Mouse (Mus musculus) embryonic facial prominence, embryonic 14.5 days (tissue): ENCODE measurements around the gene Ssna1. TPM values are rescaled to one million over a fixed set of nuclear protein-coding genes. Genes with fewer than 3 reads are reported as not detected.

Experiments
- ATAC-seq: fragments of 200-750 bp; cut with Nextera tagmentation; 2 replicates; pipeline ENCODE4 v1.8.0; 2017; ENCODE audit warnings: low read depth, moderate number of reproducible peaks, moderate TSS enrichment
- DNase-seq: peaks from one replicate; pipeline ENCODE4 v3.0.0-alpha.2; 2015; ENCODE audit warnings: low spot score
- H3K27ac ChIP-seq: fragments of 300-500 bp; sonication (generic); replicated peaks from 2 replicates; pipeline ENCODE4 v1.5.1; 2014; ENCODE audit warnings: low read depth, mild to moderate bottlenecking, low read length, moderate library complexity
- H3K27me3 ChIP-seq: fragments of 300-500 bp; sonication (generic); replicated peaks from 2 replicates; pipeline ENCODE4 v1.6.1; 2014; ENCODE audit warnings: low read length; ENCODE audit not compliant: control insufficient read depth, insufficient read depth
- H3K36me3 ChIP-seq: fragments of 300-500 bp; sonication (generic); 2 replicates; pipeline ENCODE4 v1.6.1; 2014; ENCODE audit warnings: low read length, mixed read lengths; ENCODE audit not compliant: control insufficient read depth, insufficient read depth
- H3K4me1 ChIP-seq: fragments of 300-500 bp; sonication (generic); 2 replicates; pipeline ENCODE4 v1.6.1; 2014; ENCODE audit warnings: antibody characterized with exemption, low read length; ENCODE audit not compliant: control insufficient read depth, insufficient read depth
- H3K4me2 ChIP-seq: fragments of 300-500 bp; sonication (generic); 2 replicates; pipeline ENCODE4 v1.6.1; 2014; ENCODE audit warnings: low read depth, mild to moderate bottlenecking, low read length, moderate library complexity, mixed read lengths
- H3K4me3 ChIP-seq: fragments of 300-500 bp; sonication (generic); 2 replicates; pipeline ENCODE4 v1.5.1; 2014; ENCODE audit warnings: low read depth, mild to moderate bottlenecking, low read length
- H3K9ac ChIP-seq: fragments of 300-500 bp; sonication (generic); 2 replicates; pipeline ENCODE4 v1.6.1; 2014; ENCODE audit warnings: low read depth, mild to moderate bottlenecking, low read length, moderate library complexity, mixed read lengths
- H3K9me3 ChIP-seq: fragments of 300-500 bp; sonication (generic); 2 replicates; pipeline ENCODE4 v1.6.1; 2016; ENCODE audit warnings: low read length; ENCODE audit not compliant: control insufficient read depth
- WGBS: fragments of 180-500 bp; shearing (Covaris S2); extraction: QIAGEN DNeasy Blood & Tissue Kit; methylation state at CpG from one replicate; pipeline ENCODE4 v1.1.7; 2014; 5-methylcytosine and 5-hydroxymethylcytosine counted together
- polyA plus RNA-seq: library from polyadenylated mRNA; unstranded; fragments of >200 nt; fragmentation: Nextera tagmentation; extraction: Ambion mirVana; gene quantifications from 2 replicates; pipeline ENCODE4 v1.2.1, GENCODE M21; 2014

The Ssna1 gene
- polyA plus RNA-seq, 1 experiment from 2014 or later: 240 TPM

DNA sequence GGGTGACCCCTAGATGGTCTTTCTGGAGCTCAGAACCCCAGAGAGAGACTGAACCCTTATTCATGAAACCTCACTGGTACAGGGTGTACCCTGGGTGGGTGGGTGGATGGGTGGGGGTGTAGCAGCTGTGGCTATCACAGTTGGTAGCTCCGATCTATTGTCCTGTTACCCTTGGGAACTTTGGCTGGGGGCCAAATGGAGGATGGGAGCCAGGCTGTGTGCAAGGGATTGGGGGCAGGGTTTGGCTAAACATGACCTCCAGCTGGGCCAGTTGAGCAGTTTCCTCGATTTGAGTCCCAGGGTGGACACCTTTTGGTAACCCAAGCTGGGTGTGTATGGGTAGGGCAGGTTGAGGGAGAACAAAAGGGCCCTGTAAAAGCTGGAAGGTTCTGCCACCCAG is 5.5 kb downstream of the Ssna1 start:
- H3K4me2 ChIP-seq: no peak overlapping the region
- peak overlapping the region; percentile 8; the same call in 1 of the 2 replicates for H3K9ac ChIP-seq
- WGBS: 56% methylated on average over 2 of the region's 2 CpGs
- no peak overlapping the region; the same call in 1 of the 2 replicates for H3K27ac ChIP-seq
- no peak overlapping the region for H3K4me3 ChIP-seq
- ATAC-seq (no peak), DNase-seq (no peak)
- H3K27me3 ChIP-seq: peaks cover 16% of the 10 kb centered on the region
- H3K36me3 ChIP-seq: peaks cover 26% of the 10 kb centered on the region
- H3K4me1 ChIP-seq: peaks cover 29% of the 10 kb centered on the region
- no peaks in the 10 kb centered on the region for H3K9me3 ChIP-seq

DNA sequence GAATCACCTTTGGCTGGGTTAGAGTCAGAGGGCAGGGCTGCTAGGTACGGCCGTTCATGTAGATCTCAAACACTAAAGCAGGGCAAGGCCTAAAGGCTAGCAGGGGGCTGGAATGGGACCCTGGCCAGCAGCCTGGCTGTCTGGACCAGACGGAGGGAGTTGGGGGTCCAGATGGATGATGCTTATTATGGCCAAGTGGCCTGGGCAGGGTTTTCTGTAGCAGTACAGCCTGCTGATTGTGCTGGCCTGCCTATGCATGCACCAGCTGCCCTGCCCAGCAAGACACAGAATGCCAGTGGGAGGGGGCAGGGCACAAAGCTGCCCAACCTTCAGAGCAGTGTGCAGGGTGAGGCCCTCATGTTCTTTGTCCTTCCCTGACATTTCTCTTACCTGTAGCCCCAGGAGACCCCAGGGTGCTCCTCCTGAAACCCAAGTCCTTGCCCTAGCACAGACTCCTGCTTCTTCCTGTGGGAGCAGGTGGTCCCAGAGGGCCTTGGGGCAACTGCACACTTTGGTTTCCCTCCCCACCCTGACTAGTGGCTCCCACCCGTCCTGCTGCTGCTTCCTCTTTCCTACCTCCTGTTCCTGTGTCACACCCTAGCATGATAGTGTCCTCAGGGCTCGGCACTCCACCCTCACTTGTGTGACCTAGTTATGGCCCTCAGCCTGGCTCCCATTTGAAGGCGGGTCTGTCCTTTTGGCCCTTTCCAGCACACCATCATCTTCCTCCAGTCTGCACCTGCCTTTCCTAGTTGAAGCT is 6.2 kb downstream of the Ssna1 start:
- Histone ChIP-seq H3K9me3 (no peaks in the 10 kb centered on the region), H3K9ac (peak overlapping the region; percentile 5; the same call in 1 of the 2 replicates), H3K4me2 (no peak overlapping the region; the same call in 1 of the 2 replicates), H3K27me3 (peaks cover 16% of the 10 kb centered on the region), H3K4me1 (peaks cover 24% of the 10 kb centered on the region), H3K27ac (no peak overlapping the region; the same call in 1 of the 2 replicates), H3K4me3 (no peak overlapping the region), H3K36me3 (peaks cover 26% of the 10 kb centered on the region)
- ATAC-seq (no peak), DNase-seq (no peak)
- 61% methylated on average over 6 of the region's 6 CpGs for WGBS

- Histone ChIP-seq H3K9me3 (no peaks in the 10 kb centered on the region), H3K4me1 (peaks cover 21% of the 10 kb centered on the region), H3K27ac (no peak overlapping the region), H3K36me3 (peaks cover 15% of the 10 kb centered on the region), H3K4me2 (0 out of 2 replicates have a peak overlapping the region, but pooled peaks have one; percentile 20), H3K9ac (no peak overlapping the region), H3K4me3 (no peak overlapping the region), H3K27me3 (peaks cover 16% of the 10 kb centered on the region)
- no peak for ATAC-seq
- DNase-seq: no peak
- 56% methylated on average over 3 of the region's 3 CpGs for WGBS
Measured at GRCm38 (mm10) chr2:25264851-25265250, 7.4 kb downstream of the Ssna1 start.

DNA sequence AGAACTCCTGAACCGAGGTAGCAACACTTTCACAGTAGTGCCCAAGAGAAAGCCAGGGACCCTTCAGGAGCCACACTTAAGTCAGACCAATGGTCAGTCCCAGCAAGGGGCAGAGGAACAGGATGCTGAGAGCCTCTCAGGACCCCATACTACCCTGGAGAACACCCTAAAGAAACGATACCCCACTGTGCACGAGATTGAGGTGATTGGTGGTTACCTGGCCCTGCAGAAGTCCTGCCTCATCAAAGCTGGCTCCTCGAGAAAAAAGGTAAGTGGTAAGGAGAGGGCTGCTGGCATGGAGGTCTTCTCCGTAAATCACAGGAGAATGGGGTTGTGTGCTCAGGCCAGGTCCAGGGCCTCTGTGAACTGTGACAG is 8.0 kb downstream of the Ssna1 start:
- DNase-seq: no peak
- no peak for ATAC-seq
- Histone ChIP-seq H3K9ac (0 out of 2 replicates have a peak overlapping the region, but pooled peaks have one; percentile 2), H3K4me1 (peaks cover 21% of the 10 kb centered on the region), H3K27me3 (peaks cover 16% of the 10 kb centered on the region), H3K4me2 (peak overlapping the region; percentile 98; the same call in 1 of the 2 replicates), H3K4me3 (no peak overlapping the region), H3K9me3 (no peaks in the 10 kb centered on the region), H3K36me3 (peaks cover 9% of the 10 kb centered on the region; the same call in 1 of the 2 replicates), H3K27ac (no peak overlapping the region)
- WGBS: 68% methylated on average over 5 of the region's 5 CpGs

- H3K4me1 ChIP-seq: peaks cover 21% of the 10 kb centered on the region
- H3K4me3 ChIP-seq: peak overlapping the region; percentile 75
- DNase-seq: no peak
- 23% methylated on average over 12 of the region's 12 CpGs for WGBS
- peaks cover 5% of the 10 kb centered on the region; the same call in 1 of the 2 replicates for H3K36me3 ChIP-seq
- peak overlapping the region; percentile 69 for H3K9ac ChIP-seq
- no peak for ATAC-seq
- H3K27ac ChIP-seq: no peak overlapping the region
- peaks cover 16% of the 10 kb centered on the region for H3K27me3 ChIP-seq
- peak overlapping the region; percentile 98 for H3K4me2 ChIP-seq
- no peaks in the 10 kb centered on the region for H3K9me3 ChIP-seq
Measured at GRCm38 (mm10) chr2:25263623-25264285, 8.5 kb downstream of the Ssna1 start.

- 0% methylated on average over 37 of the region's 82 CpGs for WGBS
- DNase-seq (no peak), ATAC-seq (peak; percentile 1)
- peaks cover 21% of the 10 kb centered on the region for H3K4me1 ChIP-seq
- H3K36me3 ChIP-seq: no peaks in the 10 kb centered on the region
- H3K9ac ChIP-seq: peak overlapping the region; percentile 69
- no peaks in the 10 kb centered on the region for H3K9me3 ChIP-seq
- H3K27ac ChIP-seq: no peak overlapping the region; the same call in 1 of the 2 replicates
- H3K27me3 ChIP-seq: peaks cover 16% of the 10 kb centered on the region
- H3K4me3 ChIP-seq: peak overlapping the region; percentile 75
- peak overlapping the region; percentile 98 for H3K4me2 ChIP-seq
Measured at GRCm38 (mm10) chr2:25262795-25263622, 9.2 kb downstream of the Ssna1 start.

- H3K4me1 ChIP-seq: peaks cover 21% of the 10 kb centered on the region
- H3K27ac ChIP-seq: no peak within 1 kb of the TSS; the same call in 1 of the 2 replicates
- 1% methylated on average over 9 of the region's 39 CpGs for WGBS
- ATAC-seq (peak; percentile 99), DNase-seq (peak; percentile 99)
- H3K36me3 ChIP-seq: no peaks in the 10 kb centered on the region
- H3K27me3 ChIP-seq: peaks cover 16% of the 10 kb centered on the region
- peak within 1 kb of the TSS; percentile 98 for H3K4me2 ChIP-seq
- peak within 1 kb of the TSS; percentile 69 for H3K9ac ChIP-seq
- H3K4me3 ChIP-seq: peak within 1 kb of the TSS; percentile 75
- H3K9me3 ChIP-seq: no peaks in the 10 kb centered on the region
Measured at GRCm38 (mm10) chr2:25262291-25262767, 9.9 kb downstream of the Ssna1 start, which contains the start of gene Tprn. Tprn (plus strand) TSS chr2:25262618.

GRCm38 (mm10) chr2:25261870-25262269 is 10.4 kb downstream of the Ssna1 start:
- Histone ChIP-seq H3K9ac (peak overlapping the region; percentile 69), H3K4me3 (peak overlapping the region; percentile 75), H3K4me2 (peak overlapping the region; percentile 98), H3K27ac (no peak overlapping the region; the same call in 1 of the 2 replicates), H3K27me3 (peaks cover 16% of the 10 kb centered on the region), H3K36me3 (no peaks in the 10 kb centered on the region), H3K4me1 (peaks cover 21% of the 10 kb centered on the region), H3K9me3 (no peaks in the 10 kb centered on the region)
- 43% methylated on average over 12 of the region's 12 CpGs for WGBS
- DNase-seq (no peak), ATAC-seq (no peak; the same call in 1 of the 2 replicates)
